Mouse (Mus musculus): Measurements from ENCODE around the gene Mst1. TPM values are rescaled to one million over a fixed set of nuclear protein-coding genes. Genes with fewer than 3 reads are reported as not detected.

Gene Mst1
- total RNA-seq, 2 experiments from 2014 or later: not detected

DNA sequence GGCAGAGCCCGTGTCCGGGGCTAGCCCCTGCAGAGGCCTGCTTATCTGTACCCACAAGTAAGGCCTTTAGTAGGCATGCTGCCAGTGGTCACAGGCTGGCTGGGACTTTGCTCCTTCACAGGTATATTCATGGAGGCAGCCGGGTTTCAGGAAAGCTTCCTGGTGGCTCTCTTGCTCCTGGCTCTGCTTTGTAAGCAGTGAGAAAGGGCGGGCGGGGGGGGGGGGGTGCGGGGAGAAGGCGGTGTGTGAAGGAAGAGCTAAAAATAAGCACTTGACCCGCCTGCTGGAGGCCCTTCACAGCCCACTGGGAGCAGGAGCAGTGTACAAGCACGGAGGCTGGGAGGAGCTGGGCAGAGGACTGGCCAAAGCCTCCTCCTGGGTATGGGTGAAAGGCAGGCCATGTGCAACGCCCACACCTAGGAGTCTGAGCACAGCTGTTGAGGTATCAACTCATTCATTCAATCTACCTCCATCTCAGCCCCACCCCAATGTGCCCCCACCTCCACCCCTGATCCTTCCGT is 39.7 kb downstream of the Mst1 start:
- DNase-seq (ENCODE audit: extremely low spot score in 1 of 2, low spot score in 2 of 2): no peak
- intact Hi-C loops (cut with DNase I): no loop called here

DNA sequence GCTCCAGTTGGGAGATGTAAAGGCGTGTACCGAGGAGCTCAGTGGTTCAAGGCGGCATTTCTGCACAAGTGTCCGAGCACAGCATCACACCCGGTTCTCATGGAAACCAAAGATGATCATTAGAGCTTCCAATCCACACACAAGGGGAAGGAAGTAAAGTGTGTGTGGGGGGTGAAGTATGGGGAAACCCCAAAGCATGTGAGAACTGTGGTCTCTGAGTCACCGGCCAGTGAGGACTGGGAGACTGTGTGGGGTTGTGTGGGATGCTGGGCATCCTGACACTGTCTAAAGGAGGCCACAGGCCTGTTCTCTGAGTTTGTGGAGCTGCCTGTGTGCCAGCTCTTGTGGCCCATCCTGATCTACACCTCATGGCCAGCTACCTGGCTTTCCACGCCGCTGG is 40.4 kb downstream of the Mst1 start:
- intact Hi-C loops (cut with DNase I): no loop called here

DNA sequence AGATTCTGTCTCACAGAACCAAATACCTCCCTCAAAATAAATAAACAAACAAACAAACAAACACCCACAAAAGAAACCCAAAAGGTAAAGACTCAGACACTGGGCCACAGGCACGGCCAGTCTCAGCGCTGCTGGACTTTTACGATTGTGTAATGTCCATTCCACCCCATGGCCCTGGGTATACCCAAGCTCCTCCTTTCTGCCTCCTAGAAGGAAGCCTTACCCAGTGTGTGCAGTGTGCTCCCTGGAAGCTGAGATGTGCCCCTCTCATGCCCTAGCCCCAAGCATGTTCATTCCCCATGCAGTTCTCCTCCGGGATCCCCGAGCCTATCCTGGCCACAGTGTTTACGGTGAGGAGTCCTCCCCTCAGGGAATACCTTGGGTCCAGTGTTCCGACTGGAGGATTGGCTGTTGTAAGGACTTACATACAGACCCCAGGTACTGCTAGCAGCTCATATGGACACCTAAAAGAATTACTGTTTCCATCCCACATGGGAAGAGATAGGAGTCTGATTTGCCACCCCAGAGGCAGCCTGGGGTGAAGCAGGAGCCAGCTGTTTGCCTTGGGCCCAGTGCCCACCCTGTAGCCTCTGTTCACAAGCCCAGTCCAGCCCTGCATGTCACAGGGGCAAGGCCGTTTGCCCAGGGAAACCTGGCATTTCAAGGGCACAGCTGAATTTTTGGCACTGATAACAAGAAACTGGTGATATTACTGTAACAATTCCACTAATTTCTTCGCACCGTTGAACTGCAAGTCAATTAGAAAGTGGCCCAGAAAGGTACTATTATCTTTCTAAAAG is 41.1 kb downstream of the Mst1 start:
- intact Hi-C loops (cut with DNase I): no loop called here
- no peak for DNase-seq (ENCODE audit: extremely low spot score in 1 of 2, low spot score in 2 of 2)

More for the DNA sequence above, 40.4 kb downstream of the Mst1 start:
- no peak for DNase-seq (ENCODE audit: extremely low spot score in 1 of 2, low spot score in 2 of 2)

DNA sequence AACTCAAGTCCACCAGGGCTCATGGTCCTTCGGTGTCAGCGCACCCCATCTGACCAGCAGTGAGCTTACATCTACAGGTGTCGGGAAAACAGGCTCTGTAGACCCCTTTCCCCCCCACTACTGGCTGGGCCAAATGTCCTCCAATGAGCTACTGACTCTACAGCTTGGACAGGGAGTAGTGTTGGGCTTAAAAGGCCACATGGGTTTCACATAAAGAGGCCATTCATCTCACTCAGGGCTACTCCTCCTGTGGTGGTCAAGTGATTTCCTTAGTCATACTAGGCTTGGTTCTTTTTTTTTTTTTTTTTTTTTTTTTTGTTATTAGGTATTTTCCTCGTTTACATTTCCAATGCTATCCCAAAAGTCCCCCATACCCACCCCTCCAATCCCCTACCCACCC is 43.7 kb downstream of the Mst1 start:
- DNase-seq (ENCODE audit: extremely low spot score in 1 of 2, low spot score in 2 of 2): no peak
- intact Hi-C loops (cut with DNase I): no loop called here

DNA sequence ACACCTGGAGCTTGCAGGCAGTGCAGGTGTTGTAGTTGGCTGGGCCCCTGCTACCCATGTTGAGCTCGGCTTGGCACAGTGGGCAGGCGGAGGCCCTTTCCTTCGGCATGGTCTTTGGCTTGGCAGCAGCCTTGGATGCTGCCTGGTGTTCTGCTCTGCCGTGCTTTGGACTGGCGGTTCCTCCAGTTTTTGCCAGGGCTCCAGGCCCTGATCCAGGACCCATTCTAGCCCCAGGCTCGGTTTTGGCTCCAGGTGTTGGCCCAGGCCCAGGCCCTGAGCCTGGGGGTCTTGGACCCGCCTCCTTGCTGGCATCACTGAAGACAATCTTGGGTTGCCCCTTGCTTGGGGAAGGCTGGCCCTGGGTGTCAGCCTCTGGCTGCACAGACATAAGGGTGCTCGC is 45.5 kb downstream of the Mst1 start:
- intact Hi-C loops (cut with DNase I): no loop called here
- no peak for DNase-seq (ENCODE audit: extremely low spot score in 1 of 2, low spot score in 2 of 2)

DNA sequence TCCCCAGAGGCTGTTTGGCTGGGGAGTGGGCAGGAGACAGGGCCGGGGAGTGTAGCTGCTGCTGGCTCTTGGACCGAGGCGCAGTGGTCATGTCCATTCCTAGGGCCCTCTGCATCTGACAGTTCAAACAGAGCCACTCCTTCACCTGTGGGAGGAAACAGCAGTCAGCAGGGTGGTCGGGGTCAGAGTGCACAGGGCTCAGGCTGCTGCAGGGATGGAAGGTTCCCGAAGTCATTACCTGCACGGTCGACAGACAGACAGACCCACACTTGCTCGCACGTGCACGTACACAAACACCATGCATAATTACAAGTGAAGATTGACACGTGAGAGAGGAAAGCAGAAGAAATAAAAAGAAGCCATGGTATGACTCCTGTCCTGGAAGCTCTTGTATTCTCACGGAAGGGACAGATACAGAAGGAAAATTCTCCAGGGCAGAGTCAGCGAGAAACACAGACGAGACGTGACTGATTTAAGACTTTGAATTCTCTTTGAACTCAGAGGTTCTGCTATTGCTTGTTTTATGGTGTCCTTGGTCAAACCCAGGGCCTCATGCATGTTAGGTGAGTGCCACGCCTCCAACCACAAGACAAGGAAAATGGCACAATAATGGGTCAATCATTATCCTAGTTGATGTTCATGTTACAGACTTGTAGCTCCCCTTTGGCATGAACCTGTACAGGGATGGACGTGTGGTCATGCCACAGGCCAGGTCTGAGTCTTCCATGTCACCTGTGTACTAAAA is 46.4 kb downstream of the Mst1 start:
- no peak for DNase-seq (ENCODE audit: extremely low spot score in 1 of 2, low spot score in 2 of 2)
- intact Hi-C loops (cut with DNase I): no loop called here

DNA sequence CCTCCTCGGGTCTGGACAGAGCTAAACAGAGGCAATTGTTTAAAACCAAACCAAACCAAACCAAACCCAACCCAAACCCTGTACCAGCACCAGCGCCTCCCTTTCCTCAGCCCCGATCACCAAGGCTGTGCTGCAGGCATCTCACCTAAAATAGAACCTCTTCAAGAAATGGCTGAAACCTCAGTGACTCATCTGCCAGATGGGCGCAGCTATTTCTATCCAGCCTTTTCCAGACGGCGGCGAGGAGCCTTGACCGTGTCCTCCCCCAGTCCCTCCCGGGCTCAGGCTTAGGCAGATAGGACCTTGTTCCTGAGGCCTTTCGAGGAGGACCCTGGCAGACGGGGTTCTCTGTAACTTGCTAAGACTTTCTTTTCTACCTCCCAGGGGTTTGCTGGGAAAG is 48.0 kb downstream of the Mst1 start:
- peak in 1 of 2 experiments; percentile 44 for DNase-seq (ENCODE audit: extremely low spot score in 1 of 2, low spot score in 2 of 2)
- intact Hi-C loops (cut with DNase I): no loop called here

DNA sequence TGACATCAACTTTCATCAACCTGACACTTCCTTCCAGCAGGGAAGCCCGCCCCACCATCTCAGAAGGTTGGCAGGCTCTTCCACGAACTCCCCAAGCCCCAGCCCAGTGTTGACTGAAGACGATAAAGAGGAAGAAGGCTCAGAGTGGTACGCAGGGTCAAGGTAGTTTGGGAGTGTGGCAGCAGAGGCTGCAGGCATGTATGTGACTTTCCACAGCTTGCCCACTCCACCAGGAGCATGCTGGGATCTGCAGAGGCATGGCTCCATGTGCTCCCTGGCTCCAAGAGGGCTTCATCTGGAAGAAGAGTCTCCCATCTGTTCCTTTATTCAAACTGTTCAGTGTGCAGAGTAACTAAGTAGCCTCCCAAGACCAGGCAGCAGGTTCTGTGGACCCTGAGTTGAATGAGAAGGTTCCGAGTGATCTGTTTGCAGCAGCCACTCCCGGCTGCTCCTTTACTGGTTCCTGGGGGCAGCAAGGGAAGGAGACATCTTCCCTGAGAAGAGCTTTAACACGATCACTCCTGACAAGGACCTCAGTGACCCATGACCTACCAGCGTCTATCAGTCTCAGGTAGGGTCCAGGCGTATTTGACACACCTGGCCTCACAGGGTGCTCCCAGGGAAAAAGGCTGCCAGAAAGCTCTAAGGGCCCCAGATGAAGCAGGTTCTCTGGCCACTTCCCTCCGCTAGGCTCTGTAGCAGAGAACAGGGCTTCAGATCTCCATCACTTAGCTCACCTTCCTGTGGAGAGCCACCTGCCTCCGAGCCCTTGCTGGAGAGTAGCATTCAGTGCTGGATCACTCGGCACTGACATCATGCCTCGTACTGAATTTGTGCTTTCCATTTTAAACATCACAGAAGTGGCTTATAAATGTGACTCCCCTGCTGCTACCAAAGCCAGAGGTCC is 49.1 kb downstream of the Mst1 start:
- DNase-seq (ENCODE audit: extremely low spot score in 1 of 2, low spot score in 2 of 2): no peak
- intact Hi-C loops (cut with DNase I): no loop called here

DNA sequence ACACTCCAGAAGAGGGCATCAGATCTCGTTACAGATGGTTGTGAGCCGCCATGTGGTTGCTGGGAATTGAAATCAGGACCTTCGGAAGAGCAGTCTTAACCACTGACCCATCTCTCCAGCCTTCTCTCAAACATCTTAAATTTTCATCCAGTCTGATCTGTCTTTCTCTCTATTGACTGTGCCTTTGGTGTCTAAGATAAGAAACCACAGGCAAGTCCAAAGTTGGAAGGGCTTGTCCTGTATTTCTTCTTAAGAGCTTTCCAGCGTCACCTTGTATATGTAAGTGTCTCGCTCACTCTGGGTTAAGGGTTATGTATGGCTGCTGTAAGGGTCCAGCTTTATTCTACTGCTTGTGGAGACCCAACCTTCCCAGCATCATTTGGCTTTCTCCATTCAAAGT is 51.3 kb downstream of the Mst1 start:
- no peak for DNase-seq (ENCODE audit: extremely low spot score in 1 of 2, low spot score in 2 of 2)
- intact Hi-C loops (cut with DNase I): no loop called here

DNA sequence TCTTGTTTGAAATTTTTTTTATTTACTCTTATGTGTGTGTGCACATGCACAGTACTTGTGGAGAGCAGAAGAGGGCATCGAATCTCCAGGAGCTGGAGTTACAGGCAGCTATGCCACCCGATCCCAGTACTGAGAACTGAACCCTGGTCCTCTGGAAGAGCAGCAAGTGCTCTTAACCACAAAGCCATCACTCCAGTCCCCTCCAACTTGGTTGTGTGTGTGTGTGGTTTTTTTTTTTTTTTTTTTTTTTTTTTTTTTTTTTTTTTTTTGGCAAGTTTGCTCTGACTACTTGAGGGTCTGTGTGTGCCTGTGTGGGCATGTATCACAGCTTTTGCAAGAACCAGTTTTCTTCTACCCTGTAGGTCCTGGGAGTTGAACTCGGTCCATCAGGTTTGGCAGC is 52.1 kb downstream of the Mst1 start:
- no peak for DNase-seq (ENCODE audit: extremely low spot score in 1 of 2, low spot score in 2 of 2)
- intact Hi-C loops (cut with DNase I): no loop called here

DNA sequence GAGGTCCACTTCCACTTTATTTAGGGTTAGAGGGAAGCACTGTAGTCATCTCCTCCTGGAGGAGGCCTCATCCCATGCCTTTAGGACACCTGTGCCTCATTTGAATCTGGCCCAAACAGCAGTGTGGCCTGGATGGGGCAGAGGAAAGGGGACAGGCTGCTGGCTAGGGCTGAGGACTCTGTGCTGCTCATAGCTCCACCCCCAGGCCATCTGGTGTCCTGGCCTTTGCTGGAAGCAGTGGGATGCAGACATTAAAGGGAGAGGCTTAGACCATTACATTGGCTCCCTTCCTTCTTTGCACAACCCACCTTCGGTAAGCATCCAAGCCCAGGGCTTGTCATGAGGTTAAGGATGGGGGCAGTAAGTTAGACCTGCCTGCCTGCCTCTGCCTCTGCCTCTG is 53.2 kb downstream of the Mst1 start:
- DNase-seq (ENCODE audit: extremely low spot score in 1 of 2, low spot score in 2 of 2): peak in 1 of 2 experiments; percentile 22
- intact Hi-C loops (cut with DNase I): no loop called here

Small RNAs within 50 kb of the gene (microRNA-seq; reads per million reads assigned to microRNA genes)
- gene Gm47303: not detected
- gene Mir7088: not detected

Other genes with a start within 250 kb of the Mst1 start
- 10 to 100 TPM; 57.0 to 60.5 TPM for gene Rbm6, start 207.2 kb upstream of the Mst1 start, total RNA-seq (2021)
- 10 to 100 TPM; 14.0 to 15.0 TPM for gene Mon1a, start 192.3 kb upstream of the Mst1 start, total RNA-seq (2021)
- gene Mst1r, start 173.6 kb upstream of the Mst1 start, total RNA-seq (2021): 1 to 10 TPM; 1.8 to 2.4 TPM
- not detected for gene Actl11, start 152.0 kb upstream of the Mst1 start, total RNA-seq (2021)
- 100 to 1,000 TPM; 434 to 435 TPM for gene Camkv, start 144.8 kb upstream of the Mst1 start, total RNA-seq (2021)
- gene Traip, start 130.3 kb upstream of the Mst1 start, total RNA-seq (2021): 10 to 100 TPM; 16.4 to 17.7 TPM
- gene Uba7, start 104.9 kb upstream of the Mst1 start, total RNA-seq (2021): 1 to 10 TPM; 2.4 to 2.6 TPM
- gene Gm20661, start 97.4 kb upstream of the Mst1 start, total RNA-seq (2021): under 1 TPM; 0.30 to 0.39 TPM
- 1 to 10 TPM; 4.3 to 5.1 TPM for gene Inka1, start 94.6 kb upstream of the Mst1 start, total RNA-seq (2021)
- gene Cdhr4, start 87.9 kb upstream of the Mst1 start, total RNA-seq (2021): 1 to 10 TPM in 1 of 2 experiments, not detected in 1; 2.2 TPM
- gene Gm20662, start 84.1 kb upstream of the Mst1 start, total RNA-seq (2021): 1 to 10 TPM; 1.5 to 3.4 TPM
- gene Ip6k1, start 77.9 kb upstream of the Mst1 start, total RNA-seq (2021): 100 to 1,000 TPM; 172 to 174 TPM
- gene Gmppb, start 31.2 kb upstream of the Mst1 start, total RNA-seq (2021): 10 to 100 TPM; 16.8 to 18.7 TPM
- 1 to 10 TPM; 1.8 to 2.0 TPM for gene Amigo3, start 27.3 kb upstream of the Mst1 start, total RNA-seq (2021)
- 10 to 100 TPM; 91.1 to 94.2 TPM for gene Rnf123, start 2.9 kb downstream of the Mst1 start, total RNA-seq (2021)
- gene Apeh, start 14.2 kb downstream of the Mst1 start, total RNA-seq (2021): 10 to 100 TPM; 30.7 to 41.3 TPM
- 100 to 1,000 TPM; 139 to 142 TPM for gene Bsn, start 109.9 kb downstream of the Mst1 start, total RNA-seq (2021)
- 100 to 1,000 TPM; 131 to 135 TPM for gene Dag1, start 183.5 kb downstream of the Mst1 start, total RNA-seq (2021)
- gene Nicn1, start 210.0 kb downstream of the Mst1 start, total RNA-seq (2021): 100 to 1,000 TPM; 118 to 122 TPM
- 10 to 100 TPM; 22.5 to 23.5 TPM for gene Amt, start 216.4 kb downstream of the Mst1 start, total RNA-seq (2021)
- gene Rhoa, start 225.7 kb downstream of the Mst1 start, total RNA-seq (2021): 100 to 1,000 TPM; 209 to 216 TPM
- 10 to 100 TPM; 58.0 to 59.3 TPM for gene Tcta, start 225.7 kb downstream of the Mst1 start, total RNA-seq (2021)

All from left cerebral cortex, postnatal 10 days (tissue).